Mouse (Mus musculus) intestine, embryonic 15.5 days (tissue): ENCODE data around the gene Zfp385b. TPM values are rescaled to one million over a fixed set of nuclear protein-coding genes. Genes with fewer than 3 reads are reported as not detected.

Experiments
- ATAC-seq: fragments of 200-750 bp; cut with Nextera tagmentation; 2 replicates; pipeline ENCODE4 v1.8.0; 2017; ENCODE audit warnings: moderate TSS enrichment, moderate library complexity
- H3K27ac ChIP-seq: fragments of 300-500 bp; sonication (generic); 2 replicates; pipeline ENCODE4 v1.5.1; 2015; ENCODE audit warnings: mild to moderate bottlenecking, inconsistent platforms
- H3K27me3 ChIP-seq: fragments of 300-500 bp; sonication (generic); replicated peaks from 2 replicates; pipeline ENCODE4 v1.6.1; 2015; ENCODE audit warnings: inconsistent platforms
- H3K36me3 ChIP-seq: fragments of 300-500 bp; sonication (generic); 2 replicates; pipeline ENCODE4 v1.6.1; 2015; ENCODE audit warnings: inconsistent platforms
- H3K4me1 ChIP-seq: fragments of 300-500 bp; sonication (generic); replicated peaks from 2 replicates; pipeline ENCODE4 v1.6.1; 2015; ENCODE audit warnings: inconsistent platforms
- H3K4me2 ChIP-seq: fragments of 300-500 bp; sonication (generic); replicated peaks from 2 replicates; pipeline ENCODE4 v1.6.1; 2015; ENCODE audit warnings: mild to moderate bottlenecking, inconsistent platforms
- H3K4me3 ChIP-seq: fragments of 300-500 bp; sonication (generic); replicated peaks from 2 replicates; pipeline ENCODE4 v1.5.1; 2015; ENCODE audit warnings: inconsistent platforms
- H3K9ac ChIP-seq: fragments of 300-500 bp; sonication (generic); 2 replicates; pipeline ENCODE4 v1.6.1; 2015; ENCODE audit warnings: inconsistent platforms
- H3K9me3 ChIP-seq: fragments of 300-500 bp; sonication (generic); 2 replicates; pipeline ENCODE4 v1.6.1; 2016; ENCODE audit warnings: inconsistent platforms
- WGBS: fragments of 180-500 bp; shearing (Covaris S2); methylation state at CpG from one replicate; pipeline ENCODE4 v1.1.7; 2015; 5-methylcytosine and 5-hydroxymethylcytosine counted together
- polyA plus RNA-seq: library from polyadenylated mRNA; unstranded; fragments of >200 nt; fragmentation: Nextera tagmentation; extraction: Ambion mirVana; gene quantifications from 2 replicates; pipeline ENCODE4 v1.2.1, GENCODE M21; 2015

The Zfp385b gene
- polyA plus RNA-seq, 1 experiment from 2014 or later: 7.5 TPM

- H3K9ac ChIP-seq: no peak overlapping the region
- ATAC-seq: no peak
- H3K9me3 ChIP-seq: no peaks in the 10 kb centered on the region
- no peak overlapping the region for H3K27ac ChIP-seq
- WGBS: 89% methylated on average over 5 of the region's 5 CpGs
- no peak overlapping the region for H3K4me2 ChIP-seq
- no peaks in the 10 kb centered on the region for H3K36me3 ChIP-seq
- no peaks in the 10 kb centered on the region for H3K27me3 ChIP-seq
- H3K4me3 ChIP-seq: no peak overlapping the region
- H3K4me1 ChIP-seq: no peaks in the 10 kb centered on the region
These were observed 257.5 kb downstream of the Zfp385b start for GRCm38 (mm10) chr2:77561941-77562340.

- H3K4me3 ChIP-seq: no peak overlapping the region
- H3K27ac ChIP-seq: no peak overlapping the region
- no peak overlapping the region for H3K4me2 ChIP-seq
- no peaks in the 10 kb centered on the region for H3K9me3 ChIP-seq
- no peaks in the 10 kb centered on the region for H3K27me3 ChIP-seq
- H3K9ac ChIP-seq: no peak overlapping the region
- no peaks in the 10 kb centered on the region for H3K4me1 ChIP-seq
- H3K36me3 ChIP-seq: no peaks in the 10 kb centered on the region
- WGBS: 88% methylated on average over 4 of the region's 4 CpGs
- no peak for ATAC-seq
These were observed 262.5 kb downstream of the Zfp385b start for GRCm38 (mm10) chr2:77556938-77557337.

- no peak overlapping the region for H3K4me2 ChIP-seq
- H3K4me1 ChIP-seq: no peaks in the 10 kb centered on the region
- no peak overlapping the region for H3K4me3 ChIP-seq
- no peaks in the 10 kb centered on the region for H3K36me3 ChIP-seq
- no peaks in the 10 kb centered on the region for H3K27me3 ChIP-seq
- no peak overlapping the region for H3K9ac ChIP-seq
- 81% methylated on average over 7 of the region's 7 CpGs for WGBS
- ATAC-seq: no peak
- H3K27ac ChIP-seq: no peak overlapping the region
- no peaks in the 10 kb centered on the region for H3K9me3 ChIP-seq
These were observed 263.5 kb downstream of the Zfp385b start for GRCm38 (mm10) chr2:77555980-77556379.

- H3K4me3 ChIP-seq: no peak overlapping the region
- no peak for ATAC-seq
- H3K4me2 ChIP-seq: no peak overlapping the region
- no peaks in the 10 kb centered on the region for H3K9me3 ChIP-seq
- no peaks in the 10 kb centered on the region for H3K27me3 ChIP-seq
- 43% methylated on average over 8 of the region's 8 CpGs for WGBS
- H3K27ac ChIP-seq: no peak overlapping the region
- no peaks in the 10 kb centered on the region for H3K4me1 ChIP-seq
- H3K9ac ChIP-seq: no peak overlapping the region
- H3K36me3 ChIP-seq: no peaks in the 10 kb centered on the region
These were observed 266.8 kb downstream of the Zfp385b start for GRCm38 (mm10) chr2:77552675-77553074.

- Histone ChIP-seq H3K4me1 (no peaks in the 10 kb centered on the region), H3K9ac (no peak overlapping the region), H3K4me3 (no peak overlapping the region), H3K27me3 (no peaks in the 10 kb centered on the region), H3K9me3 (no peaks in the 10 kb centered on the region), H3K36me3 (no peaks in the 10 kb centered on the region), H3K27ac (no peak overlapping the region), H3K4me2 (no peak overlapping the region)
- WGBS: 38% methylated on average over 1 of the region's 1 CpGs
- ATAC-seq: peak; percentile 18; the same call in 1 of the 2 replicates
These were observed 276.1 kb downstream of the Zfp385b start for GRCm38 (mm10) chr2:77543388-77543787.

GRCm38 (mm10) chr2:77542605-77543004, 276.8 kb downstream of the Zfp385b start:
- Histone ChIP-seq H3K9me3 (no peaks in the 10 kb centered on the region), H3K4me3 (no peak overlapping the region), H3K27ac (no peak overlapping the region), H3K27me3 (no peaks in the 10 kb centered on the region), H3K9ac (no peak overlapping the region), H3K36me3 (no peaks in the 10 kb centered on the region), H3K4me2 (no peak overlapping the region), H3K4me1 (no peaks in the 10 kb centered on the region)
- ATAC-seq: peak; percentile 93
- WGBS: 50% methylated on average over 2 of the region's 2 CpGs

GRCm38 (mm10) chr2:77541681-77542080, 277.8 kb downstream of the Zfp385b start:
- no peaks in the 10 kb centered on the region for H3K9me3 ChIP-seq
- no peak overlapping the region for H3K9ac ChIP-seq
- 88% methylated on average over 4 of the region's 4 CpGs for WGBS
- ATAC-seq: no peak
- H3K4me1 ChIP-seq: no peaks in the 10 kb centered on the region
- H3K4me3 ChIP-seq: no peak overlapping the region
- H3K27ac ChIP-seq: no peak overlapping the region
- H3K4me2 ChIP-seq: no peak overlapping the region
- no peaks in the 10 kb centered on the region for H3K27me3 ChIP-seq
- H3K36me3 ChIP-seq: no peaks in the 10 kb centered on the region

- ATAC-seq: peak; percentile 34; the same call in 1 of the 2 replicates
- Histone ChIP-seq H3K4me1 (no peaks in the 10 kb centered on the region), H3K27ac (no peak overlapping the region), H3K4me2 (no peak overlapping the region), H3K27me3 (no peaks in the 10 kb centered on the region), H3K9ac (no peak overlapping the region), H3K36me3 (no peaks in the 10 kb centered on the region), H3K9me3 (no peaks in the 10 kb centered on the region), H3K4me3 (no peak overlapping the region)
- 56% methylated on average over 3 of the region's 3 CpGs for WGBS
These were observed 278.6 kb downstream of the Zfp385b start for GRCm38 (mm10) chr2:77540860-77541259.

GRCm38 (mm10) chr2:77536556-77536955, 282.9 kb downstream of the Zfp385b start:
- WGBS: 61% methylated on average over 3 of the region's 3 CpGs
- ATAC-seq: no peak

GRCm38 (mm10) chr2:77528079-77528752, 291.2 kb downstream of the Zfp385b start:
- Histone ChIP-seq H3K9me3 (no peaks in the 10 kb centered on the region), H3K4me2 (no peak overlapping the region), H3K9ac (no peak overlapping the region), H3K4me3 (no peak overlapping the region), H3K27me3 (no peaks in the 10 kb centered on the region), H3K27ac (no peak overlapping the region), H3K36me3 (no peaks in the 10 kb centered on the region), H3K4me1 (0 out of 2 replicates have a peak, but pooled peaks cover 7% of the 10 kb centered on the region)
- 68% methylated on average over 7 of the region's 7 CpGs for WGBS
- 0 out of 2 replicates have a peak, but pooled peaks have one; percentile 28 for ATAC-seq

More at GRCm38 (mm10) chr2:77536556-77536955, 282.9 kb downstream of the Zfp385b start:
- Histone ChIP-seq H3K4me3 (no peak overlapping the region), H3K4me2 (no peak overlapping the region), H3K9ac (no peak overlapping the region), H3K36me3 (no peaks in the 10 kb centered on the region), H3K9me3 (no peaks in the 10 kb centered on the region), H3K27ac (no peak overlapping the region), H3K27me3 (no peaks in the 10 kb centered on the region), H3K4me1 (no peaks in the 10 kb centered on the region)

- H3K4me1 ChIP-seq: 0 out of 2 replicates have a peak, but pooled peaks cover 7% of the 10 kb centered on the region
- no peak overlapping the region for H3K4me2 ChIP-seq
- 44% methylated on average over 6 of the region's 6 CpGs for WGBS
- no peak overlapping the region for H3K27ac ChIP-seq
- no peaks in the 10 kb centered on the region for H3K27me3 ChIP-seq
- no peak overlapping the region for H3K4me3 ChIP-seq
- no peak overlapping the region for H3K9ac ChIP-seq
- peak; percentile 75 for ATAC-seq
- H3K36me3 ChIP-seq: no peaks in the 10 kb centered on the region
- no peaks in the 10 kb centered on the region for H3K9me3 ChIP-seq
These were observed 291.8 kb downstream of the Zfp385b start for GRCm38 (mm10) chr2:77527616-77528015.

- no peak overlapping the region for H3K27ac ChIP-seq
- no peak overlapping the region for H3K9ac ChIP-seq
- 55% methylated on average over 4 of the region's 4 CpGs for WGBS
- H3K4me3 ChIP-seq: no peak overlapping the region
- H3K9me3 ChIP-seq: no peaks in the 10 kb centered on the region
- no peak for ATAC-seq
- H3K4me2 ChIP-seq: no peak overlapping the region
- H3K36me3 ChIP-seq: no peaks in the 10 kb centered on the region
- H3K27me3 ChIP-seq: no peaks in the 10 kb centered on the region
- H3K4me1 ChIP-seq: 0 out of 2 replicates have a peak, but pooled peaks cover 7% of the 10 kb centered on the region
These were observed 292.6 kb downstream of the Zfp385b start for GRCm38 (mm10) chr2:77526803-77527202.

- Histone ChIP-seq H3K27me3 (no peaks in the 10 kb centered on the region), H3K9ac (no peak overlapping the region), H3K4me1 (0 out of 2 replicates have a peak, but pooled peaks cover 7% of the 10 kb centered on the region), H3K4me2 (no peak overlapping the region), H3K36me3 (no peaks in the 10 kb centered on the region), H3K9me3 (no peaks in the 10 kb centered on the region), H3K4me3 (no peak overlapping the region), H3K27ac (no peak overlapping the region)
- no peak for ATAC-seq
- 65% methylated on average over 5 of the region's 5 CpGs for WGBS
These were observed 293.1 kb downstream of the Zfp385b start for GRCm38 (mm10) chr2:77526301-77526700.
